In genomic region chr13:48657791-48658190, GRCm38 (mm10) we compare ENCODE assay signal across 28 mouse cellular contexts. TPM values are rescaled to one million over a fixed set of nuclear protein-coding genes. Genes with fewer than 3 reads are reported as not detected.
DNase-seq lines count a peak whose midpoint lies in the region; ATAC-seq lines count a peak whose summit lies in the region.
"Had no signal": no experiment of that assay in that cellular context is flagged by ENCODE, and none has a peak within 500 bp of the region (broad histone marks: within the 10 kb centered on the region; RNA-seq: fewer than 3 reads in every experiment).

No protein-coding gene starts in this region.

- H3K4me1 ChIP-seq in midbrain, embryonic 10.5 days, result peaks cover 24% of the 10 kb centered on the region
- H3K4me1 ChIP-seq in midbrain, embryonic 15.5 days, result peaks cover 17% of the 10 kb centered on the region
- H3K4me1 ChIP-seq in limb, embryonic 10.5 days, result peaks cover 27% of the 10 kb centered on the region
- peaks cover 17% of the 10 kb centered on the region; the same call in 1 of the 2 replicates for H3K4me1 ChIP-seq in stomach, embryonic 16.5 days (ENCODE audit: control insufficient read depth, insufficient read depth, low read length)
- H3K4me1 ChIP-seq: liver, embryonic 15.5 days had no signal

- H3K9ac ChIP-seq in midbrain, embryonic 15.5 days, result no peak overlapping the region
- peak overlapping the region; percentile 71 for H3K9ac ChIP-seq in stomach, embryonic 16.5 days (ENCODE audit: low read length)
- H3K9ac ChIP-seq: embryonic facial prominence, embryonic 15.5 days; forebrain, embryonic 12.5 days; hindbrain, embryonic 12.5 days; limb, embryonic 12.5 days; liver, embryonic 15.5 days; lung, embryonic 14.5 days had no signal

- DNase-seq in embryo, embryonic 10.5 days (ENCODE audit: low spot score), result peak; percentile 37
- DNase-seq in embryo, embryonic 11 days, result no peak
- DNase-seq in midbrain, embryonic 10.5 days (ENCODE audit: low spot score), result peak; percentile 37
- peak; percentile 47 for DNase-seq in limb, embryonic 10.5 days (ENCODE audit: low spot score)
- no peak for DNase-seq in T-cell, adult 2 months (ENCODE audit: low spot score)
- DNase-seq in ovary, postnatal 36 days (ENCODE audit: low spot score), result no peak
- DNase-seq: adrenal gland, adult 8-10 months; cerebellum, postnatal 14 days; gastrocnemius, postnatal 14 days; heart, postnatal 14 days; kidney, postnatal 14 days; layer of hippocampus, adult 9-11 months; lung, postnatal 14 days; thymus, postnatal 14 days had no signal

- H3K36me3 ChIP-seq in midbrain, embryonic 10.5 days, result no peaks in the 10 kb centered on the region
- no peaks in the 10 kb centered on the region for H3K36me3 ChIP-seq in midbrain, embryonic 15.5 days (replicated peaks)
- no peaks in the 10 kb centered on the region for H3K36me3 ChIP-seq in limb, embryonic 10.5 days
- no peaks in the 10 kb centered on the region for H3K36me3 ChIP-seq in stomach, embryonic 16.5 days (ENCODE audit: control insufficient read depth, insufficient read depth, low read length)
- H3K36me3 ChIP-seq: embryonic facial prominence, embryonic 15.5 days; forebrain, embryonic 12.5 days; hindbrain, embryonic 12.5 days; limb, embryonic 12.5 days; liver, embryonic 15.5 days had no signal

- H3K27me3 ChIP-seq in midbrain, embryonic 10.5 days (ENCODE audit: low read depth, poor library complexity, severe bottlenecking), result peaks cover 99% of the 10 kb centered on the region
- H3K27me3 ChIP-seq in midbrain, embryonic 15.5 days (replicated peaks), result peaks cover 64% of the 10 kb centered on the region
- H3K27me3 ChIP-seq in limb, embryonic 10.5 days (ENCODE audit: low read depth, poor library complexity, severe bottlenecking), result peaks cover 100% of the 10 kb centered on the region
- H3K27me3 ChIP-seq in stomach, embryonic 16.5 days (ENCODE audit: control insufficient read depth, insufficient read depth, low read length), result peaks cover 39% of the 10 kb centered on the region

- no peak overlapping the region for H3K4me2 ChIP-seq in midbrain, embryonic 15.5 days
- peak overlapping the region; percentile 63 for H3K4me2 ChIP-seq in stomach, embryonic 16.5 days (ENCODE audit: low read depth, low read length)
- H3K4me2 ChIP-seq: hindbrain, embryonic 12.5 days had no signal

- WGBS in midbrain, embryonic 10.5 days, result 2% methylated on average over 9 of the region's 9 CpGs
- 2% methylated on average over 9 of the region's 9 CpGs for WGBS in midbrain, embryonic 15.5 days
- 2% methylated on average over 9 of the region's 9 CpGs for WGBS in limb, embryonic 10.5 days
- WGBS in stomach, embryonic 16.5 days, result 9% methylated on average over 9 of the region's 9 CpGs

- no peak overlapping the region for H3K27ac ChIP-seq in midbrain, embryonic 10.5 days (replicated peaks)
- H3K27ac ChIP-seq in midbrain, embryonic 15.5 days, result no peak overlapping the region
- no peak overlapping the region for H3K27ac ChIP-seq in limb, embryonic 10.5 days
- H3K27ac ChIP-seq in stomach, embryonic 16.5 days (ENCODE audit: low read length), result peak overlapping the region; percentile 34; the same call in 1 of the 2 replicates
- H3K27ac ChIP-seq: embryonic facial prominence, embryonic 15.5 days; forebrain, embryonic 12.5 days; hindbrain, embryonic 12.5 days; limb, embryonic 12.5 days; liver, embryonic 15.5 days had no signal

- no peak overlapping the region for H3K4me3 ChIP-seq in midbrain, embryonic 10.5 days
- H3K4me3 ChIP-seq in midbrain, embryonic 15.5 days, result no peak overlapping the region
- no peak overlapping the region for H3K4me3 ChIP-seq in limb, embryonic 10.5 days
- H3K4me3 ChIP-seq in stomach, embryonic 16.5 days (replicated peaks; ENCODE audit: low read length), result peak overlapping the region; percentile 71; the same call in 1 of the 2 replicates
- H3K4me3 ChIP-seq: forebrain, embryonic 12.5 days; hindbrain, embryonic 12.5 days; liver, embryonic 15.5 days had no signal

- no peak for ATAC-seq in midbrain, embryonic 15.5 days (replicated peaks)
- no peak for ATAC-seq in stomach, embryonic 16.5 days (ENCODE audit: insufficient read depth, low FRiP score)
- ATAC-seq: intestine, postnatal 0 days had no signal

- H3K9me3 ChIP-seq in midbrain, embryonic 10.5 days (replicated peaks), result no peaks in the 10 kb centered on the region
- H3K9me3 ChIP-seq in midbrain, embryonic 15.5 days, result no peaks in the 10 kb centered on the region
- H3K9me3 ChIP-seq in limb, embryonic 10.5 days (replicated peaks), result no peaks in the 10 kb centered on the region
- no peaks in the 10 kb centered on the region for H3K9me3 ChIP-seq in stomach, embryonic 16.5 days (replicated peaks; ENCODE audit: control insufficient read depth, low read length)
- H3K9me3 ChIP-seq: embryonic facial prominence, embryonic 15.5 days; forebrain, embryonic 12.5 days; hindbrain, embryonic 12.5 days; limb, embryonic 12.5 days; liver, embryonic 15.5 days had no signal

RNA-seq across cellular contexts. Expression of gene Barx1, which starts 5.0 kb away (rescaled TPM):
- 0.21 and 0.84 TPM in 2 replicates for polyA plus RNA-seq in midbrain, embryonic 10.5 days (2016; fragmentation: Nextera tagmentation; extraction: Ambion mirVana)
- not detected in 2 replicates for polyA plus RNA-seq in midbrain, embryonic 15.5 days (2015; fragmentation: Nextera tagmentation; extraction: Ambion mirVana)
- 0.16 and 4.1 TPM in 2 replicates for polyA plus RNA-seq in limb, embryonic 10.5 days (2016; fragmentation: Nextera tagmentation; extraction: Ambion mirVana)
- 47.1 and 58.4 TPM in 2 replicates for polyA plus RNA-seq in stomach, embryonic 16.5 days (2015; fragmentation: Nextera tagmentation; extraction: Ambion mirVana)
- polyA plus RNA-seq: C2C12; cerebellum, adult 2 months; cortical plate, adult 2 months; kidney, embryonic 14.5 days; liver, adult 2 months had no signal

RNA-seq across cellular contexts. Expression of gene Ptpdc1, which starts 32.3 kb away (rescaled TPM):
- polyA plus RNA-seq in midbrain, embryonic 10.5 days (2016; fragmentation: Nextera tagmentation; extraction: Ambion mirVana), result 11.0 and 13.8 TPM in 2 replicates
- polyA plus RNA-seq in midbrain, embryonic 15.5 days (2015; fragmentation: Nextera tagmentation; extraction: Ambion mirVana), result 16.1 and 18.6 TPM in 2 replicates
- polyA plus RNA-seq in limb, embryonic 10.5 days (2016; fragmentation: Nextera tagmentation; extraction: Ambion mirVana), result 6.0 and 10.9 TPM in 2 replicates
- 8.5 and 9.3 TPM in 2 replicates for polyA plus RNA-seq in stomach, embryonic 16.5 days (2015; fragmentation: Nextera tagmentation; extraction: Ambion mirVana)

Comparison
In these comparisons a context has a peak if more than half of its experiments do, and no peak if none do; other contexts are left out.
1. DNase-seq: peak in embryo, embryonic 10.5 days (single experiment), midbrain, embryonic 10.5 days (single experiment) and limb, embryonic 10.5 days (single experiment); none in embryo, embryonic 11 days (single experiment), T-cell, adult 2 months (single experiment) and ovary, postnatal 36 days (single experiment).